Mouse (Mus musculus) lung, postnatal 0 days (tissue): ENCODE measurements around the gene Polr2h.

Experiments used
- CTCF ChIP-seq: IDR thresholded peaks from 2 replicates; pipeline ENCODE4 v1.5.1; 2016; ENCODE audit warnings: antibody characterized with exemption, mild to moderate bottlenecking
- EP300 ChIP-seq: IDR thresholded peaks from 2 replicates; pipeline ENCODE4 v1.6.1; 2016; ENCODE audit warnings: antibody characterized with exemption, mild to moderate bottlenecking, control low read depth

DNA sequence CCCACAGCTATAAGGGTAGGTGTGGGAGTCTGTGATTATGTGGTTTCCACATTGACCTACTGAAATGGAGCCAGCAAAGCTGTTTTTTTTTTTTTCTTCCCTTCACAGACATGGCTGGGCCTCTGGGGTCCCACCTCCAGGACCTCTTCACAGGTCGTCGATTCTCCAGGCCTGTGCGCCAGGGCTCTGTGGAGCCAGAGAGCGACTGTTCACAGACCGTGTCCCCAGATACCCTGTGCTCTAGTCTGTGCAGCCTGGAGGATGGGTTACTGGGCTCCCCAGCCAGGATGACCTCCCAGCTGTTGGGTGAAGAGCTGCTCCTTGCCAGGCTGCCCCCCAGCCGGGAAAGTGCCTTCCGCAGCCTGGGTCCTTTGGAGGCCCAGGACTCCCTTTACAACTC is 16.1 kb upstream of the Polr2h start:
- no peak for TF ChIP-seq CTCF
- TF ChIP-seq EP300: no peak
